Mouse (Mus musculus) CH12.LX (cell line): ENCODE measurements at regions not wholly inside any gene's neighbourhood (a gene's known extent, or its start where the extent isn't known, plus 50 kb on each side); places are given as distances from the start of the nearest gene placed in this dataset.

Source experiments
- BHLHE40 ChIP-seq: IDR thresholded peaks from 2 replicates; pipeline ENCODE4 v1.6.1; 2011; ENCODE audit warnings: mild to moderate bottlenecking, low read depth, low read length, improper control_type of control experiment
- MXI1 ChIP-seq: IDR thresholded peaks from 2 replicates; pipeline ENCODE4 v1.6.1; 2011; ENCODE audit warnings: mild to moderate bottlenecking, low read depth, low read length, improper control_type of control experiment
- POLR2A ChIP-seq: IDR thresholded peaks from 2 replicates; pipeline ENCODE4 v1.6.1; 2011; ENCODE audit warnings: low read depth, mild to moderate bottlenecking, improper control_type of control experiment, low read length

- no peak for TF ChIP-seq BHLHE40
- TF ChIP-seq MXI1, result no peak
- no peak for TF ChIP-seq POLR2A
These were observed 81.3 kb upstream of the Nrip1 start for GRCm38 (mm10) chr16:76454741-76455465.
